Mouse (Mus musculus): ENCODE measurements around the gene Recql5.

- TF ChIP-seq CTCF (IDR thresholded peaks at IDR 0.05) (no peak), EP300 (IDR thresholded peaks at IDR 0.05; ENCODE audit: insufficient read depth, low read depth, low read length) (no peak)
These were observed 31.7 kb downstream of the Recql5 start for GRCm38 (mm10) chr11:115901338-115902161.

All from heart, adult 2 months (tissue).